Mouse (Mus musculus): ENCODE measurements around the gene Gm48551. TPM values are rescaled to one million over a fixed set of nuclear protein-coding genes. Genes with fewer than 3 reads are reported as not detected.

Gene Gm48551
- polyA plus RNA-seq, 1 experiment = not detected

- peak overlapping the region; percentile 89 for H3K27ac ChIP-seq (replicated peaks; ENCODE audit: low read depth, low read length)
- peak overlapping the region; percentile 4; the same call in 1 of the 2 replicates for H3K4me3 ChIP-seq (ENCODE audit: insufficient read depth, low read depth, low read length)
- H3K4me1 ChIP-seq (ENCODE audit: control insufficient read depth, insufficient read depth, insufficient read length, low read length) = peaks cover 67% of the 10 kb centered on the region
Measured at GRCm38 (mm10) chr10:81412586-81413309, 28.5 kb downstream of the Gm48551 start.

GRCm38 (mm10) chr10:81413310-81414261 is 29.3 kb downstream of the Gm48551 start:
- Histone ChIP-seq H3K4me1 (ENCODE audit: control insufficient read depth, insufficient read depth, insufficient read length, low read length) (peaks cover 64% of the 10 kb centered on the region), H3K27ac (replicated peaks; ENCODE audit: low read depth, low read length) (peak overlapping the region; percentile 93), H3K4me3 (ENCODE audit: insufficient read depth, low read depth, low read length) (peak overlapping the region; percentile 48)

DNA sequence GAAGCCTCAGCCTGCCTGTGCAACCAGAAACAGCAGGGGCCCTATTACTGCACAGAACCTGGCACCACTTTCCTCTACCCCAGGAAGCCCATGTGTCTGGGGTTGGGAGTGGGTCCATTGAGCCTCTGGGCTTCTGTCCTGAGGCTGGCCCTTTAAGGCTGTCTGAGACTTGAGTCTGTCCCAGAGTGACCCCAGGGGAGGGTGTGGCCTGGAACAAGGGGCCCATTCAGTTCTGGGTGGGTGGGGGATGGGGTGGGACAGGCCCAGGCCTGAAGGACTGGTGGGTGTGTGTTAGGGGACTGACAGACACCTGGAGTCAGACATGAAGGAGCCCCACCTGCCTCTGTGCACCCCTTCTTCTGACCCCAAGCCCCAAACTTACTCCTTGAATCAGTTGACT is 30.4 kb downstream of the Gm48551 start:
- Histone ChIP-seq H3K4me1 (ENCODE audit: control insufficient read depth, insufficient read depth, insufficient read length, low read length) (peaks cover 72% of the 10 kb centered on the region), H3K27ac (replicated peaks; ENCODE audit: low read depth, low read length) (peak overlapping the region; percentile 93), H3K4me3 (ENCODE audit: insufficient read depth, low read depth, low read length) (no peak overlapping the region)

DNA sequence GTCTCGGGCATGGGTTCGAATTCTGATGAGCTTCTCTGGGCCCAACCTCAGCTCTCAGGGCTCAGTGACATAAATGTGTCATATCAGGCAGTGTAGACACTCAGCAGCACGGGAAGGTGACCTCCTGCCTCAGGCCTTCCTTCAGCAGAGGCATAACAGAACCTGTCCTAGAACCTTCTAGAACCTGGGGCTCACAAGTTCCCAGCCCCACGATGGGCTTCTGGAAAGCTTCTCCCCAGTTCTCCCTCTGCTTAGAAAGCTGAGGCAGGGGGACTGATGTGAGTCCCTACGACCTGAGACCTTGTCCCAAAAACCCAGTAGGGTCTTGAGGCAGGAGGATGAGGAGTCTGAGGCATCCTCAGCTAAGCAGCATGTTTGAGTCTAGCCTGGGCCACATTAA is 30.9 kb downstream of the Gm48551 start:
- Histone ChIP-seq H3K4me1 (ENCODE audit: control insufficient read depth, insufficient read depth, insufficient read length, low read length) (peaks cover 73% of the 10 kb centered on the region), H3K27ac (replicated peaks; ENCODE audit: low read depth, low read length) (peak overlapping the region; percentile 74), H3K4me3 (ENCODE audit: insufficient read depth, low read depth, low read length) (no peak overlapping the region)

GRCm38 (mm10) chr10:81415549-81416310 is 31.5 kb downstream of the Gm48551 start:
- H3K4me3 ChIP-seq (ENCODE audit: insufficient read depth, low read depth, low read length) = no peak overlapping the region
- peaks cover 70% of the 10 kb centered on the region for H3K4me1 ChIP-seq (ENCODE audit: control insufficient read depth, insufficient read depth, insufficient read length, low read length)
- peak overlapping the region; percentile 74 for H3K27ac ChIP-seq (replicated peaks; ENCODE audit: low read depth, low read length)

- Histone ChIP-seq H3K4me1 (ENCODE audit: control insufficient read depth, insufficient read depth, insufficient read length, low read length) (peaks cover 73% of the 10 kb centered on the region), H3K27ac (replicated peaks; ENCODE audit: low read depth, low read length) (peak overlapping the region; percentile 37; the same call in 1 of the 2 replicates), H3K4me3 (ENCODE audit: insufficient read depth, low read depth, low read length) (no peak overlapping the region; the same call in 1 of the 2 replicates)
Measured at GRCm38 (mm10) chr10:81416581-81417226, 32.4 kb downstream of the Gm48551 start.

DNA sequence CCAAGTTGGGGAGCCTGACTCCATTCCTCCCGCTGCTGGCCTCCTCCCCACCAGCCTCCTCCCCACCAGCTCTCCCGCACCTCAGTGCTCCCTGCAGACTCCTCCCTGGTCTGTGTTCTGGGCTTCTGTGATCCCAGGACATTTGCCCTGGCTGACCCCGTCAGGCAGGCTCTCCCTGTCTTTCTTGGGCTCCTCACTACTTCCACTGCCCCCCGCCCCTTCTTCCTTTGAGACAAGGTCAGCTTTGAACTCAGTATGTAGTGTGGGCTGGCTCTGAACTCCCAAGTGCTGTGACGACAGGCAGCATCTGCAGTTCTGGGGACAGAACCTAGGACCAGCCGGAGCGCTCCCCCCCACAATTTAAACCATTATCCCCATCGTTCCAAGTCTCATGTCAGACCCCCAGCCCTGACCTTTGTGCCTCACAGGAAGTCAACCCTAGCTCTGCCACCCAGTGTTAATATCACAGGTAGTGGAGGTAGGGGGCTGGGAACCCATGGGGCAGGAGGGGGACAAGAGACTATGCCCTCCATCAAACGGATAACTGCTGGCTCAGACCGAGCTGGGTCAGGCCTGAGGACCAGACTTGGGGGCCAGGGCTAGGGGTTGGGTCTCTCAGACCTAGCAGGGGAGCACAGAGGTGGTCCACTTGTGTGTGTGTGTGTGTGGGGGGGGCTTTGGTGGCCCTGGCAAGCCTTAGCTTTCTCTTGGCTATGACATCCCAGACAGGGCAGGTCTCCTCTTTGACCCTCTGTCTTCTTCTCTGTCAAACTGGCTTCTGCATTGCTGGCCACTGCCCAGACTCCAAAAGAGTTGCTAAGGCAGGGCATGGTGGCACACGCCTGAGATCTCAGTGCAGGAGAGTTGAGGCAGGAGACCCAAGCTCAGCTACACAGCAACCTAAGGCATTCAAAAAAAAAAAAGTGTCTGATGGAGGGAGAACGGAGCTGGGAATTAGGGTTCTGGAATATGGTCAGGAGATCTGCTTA is 33.3 kb downstream of the Gm48551 start:
- H3K27ac ChIP-seq (replicated peaks; ENCODE audit: low read depth, low read length) = peak overlapping the region; percentile 65
- H3K4me3 ChIP-seq (ENCODE audit: insufficient read depth, low read depth, low read length) = no peak overlapping the region
- H3K4me1 ChIP-seq (ENCODE audit: control insufficient read depth, insufficient read depth, insufficient read length, low read length) = peaks cover 71% of the 10 kb centered on the region

DNA sequence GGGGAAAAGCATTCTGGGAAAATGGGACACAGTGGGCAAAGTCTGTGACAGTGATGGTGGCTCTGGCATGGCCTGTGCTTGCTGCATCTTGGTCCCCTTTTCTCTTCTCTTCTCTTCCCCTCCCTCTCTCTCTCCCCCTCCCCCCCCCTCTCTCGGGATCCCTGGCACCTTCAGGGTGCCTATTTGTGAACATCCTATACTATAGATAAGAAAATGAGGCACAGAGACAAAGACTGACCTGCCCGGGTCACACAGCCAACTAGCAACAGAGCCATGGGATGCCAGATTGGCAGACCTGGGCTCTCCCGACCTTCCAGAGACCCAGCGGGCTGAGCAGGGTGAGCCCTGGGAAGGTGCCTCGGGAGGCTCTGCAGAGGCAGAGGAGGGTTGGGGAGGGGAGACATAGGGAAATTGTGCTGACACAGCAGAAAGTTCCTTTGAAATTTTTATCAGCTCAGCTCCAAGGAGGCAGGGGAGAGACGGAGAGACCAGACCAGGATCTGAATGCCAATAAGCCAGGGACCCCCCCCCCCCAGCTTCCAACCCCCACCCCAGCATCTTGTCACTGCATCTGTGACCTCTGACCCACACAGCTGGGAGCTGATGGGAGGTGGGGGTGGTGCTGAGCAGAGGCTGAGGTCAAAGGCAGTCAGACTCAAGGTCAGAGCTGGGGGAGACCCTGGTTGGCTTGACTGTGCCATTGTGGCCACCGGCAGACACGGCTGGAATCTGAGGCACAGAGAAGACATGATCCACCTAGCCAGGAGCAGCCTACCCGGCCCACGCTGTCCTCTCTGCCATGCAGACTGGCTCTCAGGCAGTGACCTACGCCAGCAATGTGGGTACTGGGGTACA is 34.2 kb downstream of the Gm48551 start:
- peak overlapping the region; percentile 67 for H3K27ac ChIP-seq (replicated peaks; ENCODE audit: low read depth, low read length)
- H3K4me3 ChIP-seq (ENCODE audit: insufficient read depth, low read depth, low read length) = no peak overlapping the region
- H3K4me1 ChIP-seq (ENCODE audit: control insufficient read depth, insufficient read depth, insufficient read length, low read length) = peaks cover 65% of the 10 kb centered on the region

GRCm38 (mm10) chr10:81419111-81419928 is 35.1 kb downstream of the Gm48551 start:
- H3K4me3 ChIP-seq (ENCODE audit: insufficient read depth, low read depth, low read length) = no peak overlapping the region
- peaks cover 61% of the 10 kb centered on the region for H3K4me1 ChIP-seq (ENCODE audit: control insufficient read depth, insufficient read depth, insufficient read length, low read length)
- H3K27ac ChIP-seq (replicated peaks; ENCODE audit: low read depth, low read length) = peak overlapping the region; percentile 67

GRCm38 (mm10) chr10:81420191-81420767 is 36.0 kb downstream of the Gm48551 start:
- Histone ChIP-seq H3K4me3 (ENCODE audit: insufficient read depth, low read depth, low read length) (no peak overlapping the region), H3K4me1 (ENCODE audit: control insufficient read depth, insufficient read depth, insufficient read length, low read length) (peaks cover 61% of the 10 kb centered on the region)

GRCm38 (mm10) chr10:81421041-81421796 is 37.0 kb downstream of the Gm48551 start:
- H3K27ac ChIP-seq (replicated peaks; ENCODE audit: low read depth, low read length) = no peak overlapping the region
- H3K4me1 ChIP-seq (ENCODE audit: control insufficient read depth, insufficient read depth, insufficient read length, low read length) = peaks cover 53% of the 10 kb centered on the region
- H3K4me3 ChIP-seq (ENCODE audit: insufficient read depth, low read depth, low read length) = no peak overlapping the region

More at GRCm38 (mm10) chr10:81420191-81420767, 36.0 kb downstream of the Gm48551 start:
- H3K27ac ChIP-seq (replicated peaks; ENCODE audit: low read depth, low read length) = no peak overlapping the region
